Mouse (Mus musculus) forebrain, embryonic 14.5 days (tissue): ENCODE measurements around the gene Gsdma. TPM values are rescaled to one million over a fixed set of nuclear protein-coding genes. Genes with fewer than 3 reads are reported as not detected.
A peak's percentile ranks its signal among the peaks of the same experiment; 100 is the strongest.

Experiments
- ATAC-seq: fragments of 200-750 bp; cut with Nextera tagmentation; 2 replicates; pipeline ENCODE4 v1.8.0; 2017; ENCODE audit warnings: mild to moderate bottlenecking, moderate library complexity
- DNase-seq: peaks from one replicate; pipeline ENCODE4 v3.0.0-alpha.2; 2015; ENCODE audit warnings: low spot score
- H3K27ac ChIP-seq: fragments of 300-500 bp; sonication (generic); 2 replicates; pipeline ENCODE4 v1.5.1; 2014; ENCODE audit warnings: low read depth, mild to moderate bottlenecking, control low read depth, low read length, moderate library complexity
- H3K27me3 ChIP-seq: fragments of 300-500 bp; sonication (generic); replicated peaks from 2 replicates; pipeline ENCODE4 v1.6.1; 2014; ENCODE audit warnings: low read length, control low read depth, mixed read lengths; ENCODE audit not compliant: control insufficient read depth, insufficient read depth
- H3K36me3 ChIP-seq: fragments of 300-500 bp; sonication (generic); 2 replicates; pipeline ENCODE4 v1.6.1; 2014; ENCODE audit warnings: low read length, control low read depth; ENCODE audit not compliant: control insufficient read depth, insufficient read depth
- H3K4me1 ChIP-seq: fragments of 300-500 bp; sonication (generic); 2 replicates; pipeline ENCODE4 v1.6.1; 2014; ENCODE audit warnings: antibody characterized with exemption, low read length, control low read depth; ENCODE audit not compliant: control insufficient read depth, insufficient read depth
- H3K4me2 ChIP-seq: fragments of 300-500 bp; sonication (generic); 2 replicates; pipeline ENCODE4 v1.6.1; 2014; ENCODE audit warnings: mild to moderate bottlenecking, control low read depth, low read length
- H3K4me3 ChIP-seq: fragments of 300-500 bp; sonication (generic); 2 replicates; pipeline ENCODE4 v1.5.1; 2014; ENCODE audit warnings: low read depth, low read length, control low read depth
- H3K9ac ChIP-seq: fragments of 300-500 bp; sonication (generic); 2 replicates; pipeline ENCODE4 v1.6.1; 2014; ENCODE audit warnings: mild to moderate bottlenecking, low read length, control low read depth, moderate library complexity
- H3K9me3 ChIP-seq: fragments of 300-500 bp; sonication (generic); replicated peaks from 2 replicates; pipeline ENCODE4 v1.6.1; 2016; ENCODE audit warnings: low read length, control low read depth, mixed read lengths; ENCODE audit not compliant: control insufficient read depth
- WGBS: fragments of 180-500 bp; shearing (Covaris S2); extraction: QIAGEN DNeasy Blood & Tissue Kit; methylation state at CpG from one replicate; pipeline ENCODE4 v1.1.7; 2014; 5-methylcytosine and 5-hydroxymethylcytosine counted together
- polyA plus RNA-seq: library from polyadenylated mRNA; unstranded; fragments of >200 nt; fragmentation: Nextera tagmentation; extraction: Ambion mirVana; gene quantifications from 2 replicates; pipeline ENCODE4 v1.2.1, GENCODE M21; 2014

Gsdma gene
- polyA plus RNA-seq, 1 experiment from 2014 or later, result not detected

GRCm38 (mm10) chr11:98699911-98700310, 35.8 kb downstream of the Gsdma start:
- Histone ChIP-seq H3K4me1 (no peaks in the 10 kb centered on the region), H3K4me2 (no peak overlapping the region), H3K9me3 (no peaks in the 10 kb centered on the region), H3K36me3 (peaks cover 20% of the 10 kb centered on the region), H3K4me3 (no peak overlapping the region), H3K27ac (no peak overlapping the region), H3K9ac (no peak overlapping the region), H3K27me3 (no peaks in the 10 kb centered on the region)
- ATAC-seq (peak; percentile 67; the same call in 1 of the 2 replicates), DNase-seq (peak; percentile 74)
- WGBS, result 44% methylated on average over 4 of the region's 4 CpGs

DNA sequence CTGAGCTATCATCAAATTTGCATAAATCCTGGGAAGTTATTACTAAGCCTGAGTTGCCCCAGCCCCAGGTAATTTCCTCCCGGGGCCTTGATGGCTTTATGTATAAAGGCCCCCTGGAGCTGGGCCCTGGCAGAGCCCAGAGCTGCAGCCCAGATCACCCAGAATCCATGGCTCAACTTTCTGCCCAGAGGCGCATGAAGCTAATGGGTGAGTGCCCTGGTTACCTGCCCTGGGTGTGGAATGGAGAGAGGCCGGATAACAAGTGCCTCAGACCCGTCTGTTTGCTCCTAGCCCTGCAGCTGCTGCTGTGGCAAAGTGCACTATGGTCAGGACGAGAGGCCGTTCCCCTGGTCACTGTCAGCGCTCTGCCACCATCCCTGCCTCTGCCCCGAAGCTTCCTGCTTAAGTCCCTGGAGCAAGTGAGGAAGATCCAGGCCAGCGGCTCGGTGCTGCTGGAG, 37.1 kb downstream of the Gsdma start, which contains the start of gene Csf3:
TSS of gene Csf3 (plus strand) at position 51 of the 458 bp plus-strand sequence.
- Histone ChIP-seq H3K4me1 (no peaks in the 10 kb centered on the region), H3K36me3 (peaks cover 20% of the 10 kb centered on the region), H3K27ac (no peak within 1 kb of the TSS), H3K4me3 (no peak within 1 kb of the TSS), H3K27me3 (no peaks in the 10 kb centered on the region), H3K4me2 (no peak within 1 kb of the TSS), H3K9me3 (no peaks in the 10 kb centered on the region), H3K9ac (no peak within 1 kb of the TSS; the same call in 1 of the 2 replicates)
- WGBS, result 39% methylated on average over 10 of the region's 10 CpGs
- ATAC-seq, result no peak
- no peak for DNase-seq

DNA sequence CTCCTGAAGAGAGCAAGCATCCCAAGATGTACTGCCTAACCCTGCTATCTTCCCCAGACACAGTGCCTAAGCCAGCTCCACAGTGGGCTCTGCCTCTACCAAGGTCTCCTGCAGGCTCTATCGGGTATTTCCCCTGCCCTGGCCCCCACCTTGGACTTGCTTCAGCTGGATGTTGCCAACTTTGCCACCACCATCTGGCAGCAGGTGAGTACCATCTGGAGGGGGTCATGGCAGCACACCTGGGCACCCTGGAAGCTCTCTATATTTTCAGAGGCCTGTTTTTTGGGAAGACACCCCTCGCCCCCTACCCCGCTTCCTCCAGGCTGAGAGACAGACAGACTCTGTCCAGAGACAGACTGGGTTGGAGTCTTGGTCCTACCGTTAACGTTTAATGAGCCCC, 38.2 kb downstream of the Gsdma start:
- H3K4me2 ChIP-seq, result no peak overlapping the region
- DNase-seq (no peak), ATAC-seq (no peak)
- WGBS, result 71% methylated on average over 5 of the region's 5 CpGs
- no peaks in the 10 kb centered on the region for H3K27me3 ChIP-seq
- no peak overlapping the region for H3K9ac ChIP-seq
- no peak overlapping the region for H3K27ac ChIP-seq
- H3K9me3 ChIP-seq, result no peaks in the 10 kb centered on the region
- no peak overlapping the region for H3K4me3 ChIP-seq
- peaks cover 31% of the 10 kb centered on the region for H3K36me3 ChIP-seq
- H3K4me1 ChIP-seq, result no peaks in the 10 kb centered on the region

GRCm38 (mm10) chr11:98705021-98705420, 40.9 kb downstream of the Gsdma start:
- no peak for ATAC-seq
- Histone ChIP-seq H3K9ac (no peak overlapping the region), H3K27me3 (no peaks in the 10 kb centered on the region), H3K4me3 (no peak overlapping the region), H3K9me3 (no peaks in the 10 kb centered on the region), H3K27ac (no peak overlapping the region), H3K36me3 (peaks cover 58% of the 10 kb centered on the region), H3K4me1 (no peaks in the 10 kb centered on the region), H3K4me2 (no peak overlapping the region)
- DNase-seq, result no peak
- WGBS, result 89% methylated on average over 10 of the region's 10 CpGs

DNA sequence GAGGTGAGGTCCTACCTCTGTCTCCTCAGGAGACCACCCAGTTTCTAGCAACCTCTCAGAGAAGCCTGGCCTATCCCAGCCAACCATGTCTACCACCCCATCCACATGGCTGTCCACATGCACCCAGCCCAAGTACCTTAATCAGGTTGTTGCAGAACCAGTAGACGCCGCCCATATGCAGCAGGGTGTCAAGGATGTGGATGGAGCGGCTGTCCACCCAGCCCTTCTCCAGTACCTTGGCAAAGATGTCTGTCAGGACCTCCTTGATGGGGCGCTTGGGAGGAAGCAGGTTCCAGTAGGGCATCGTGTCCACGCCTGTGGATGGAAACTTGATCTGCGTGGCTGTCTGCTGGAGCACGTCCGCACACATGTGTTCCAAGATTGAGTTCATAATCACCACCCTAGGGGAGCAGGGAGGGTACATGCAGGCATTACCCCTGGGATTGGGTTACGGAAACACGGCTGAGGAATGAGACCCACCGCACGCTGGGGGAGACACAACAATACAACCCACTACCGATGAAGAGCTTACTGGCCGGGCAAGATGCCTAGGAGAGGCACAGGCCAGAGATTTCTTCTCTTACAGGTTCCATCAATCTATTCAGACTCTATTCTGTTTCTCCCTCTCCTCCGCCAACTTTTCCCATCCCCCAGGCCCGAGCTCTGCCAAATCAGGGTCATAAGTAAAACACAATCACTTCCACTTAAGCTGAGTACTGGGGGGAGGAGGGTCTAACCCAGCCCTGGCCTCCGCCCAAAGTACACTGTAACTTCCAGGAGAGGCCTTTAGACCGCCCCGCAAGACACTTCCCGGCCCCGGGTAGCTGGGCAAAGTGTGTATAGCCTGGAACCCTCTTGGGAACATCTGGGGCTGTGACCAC, 43.5 kb downstream of the Gsdma start:
- H3K4me2 ChIP-seq, result no peak overlapping the region
- peaks cover 79% of the 10 kb centered on the region for H3K36me3 ChIP-seq
- no peak overlapping the region for H3K4me3 ChIP-seq
- WGBS, result 84% methylated on average over 22 of the region's 22 CpGs
- no peaks in the 10 kb centered on the region for H3K9me3 ChIP-seq
- ATAC-seq, result no peak
- no peaks in the 10 kb centered on the region for H3K4me1 ChIP-seq
- DNase-seq, result no peak
- H3K9ac ChIP-seq, result no peak overlapping the region
- H3K27ac ChIP-seq, result no peak overlapping the region
- H3K27me3 ChIP-seq, result no peaks in the 10 kb centered on the region

- Histone ChIP-seq H3K36me3 (peaks cover 87% of the 10 kb centered on the region), H3K4me3 (no peak overlapping the region), H3K9me3 (no peaks in the 10 kb centered on the region), H3K27me3 (no peaks in the 10 kb centered on the region), H3K9ac (no peak overlapping the region), H3K27ac (no peak overlapping the region; the same call in 1 of the 2 replicates), H3K4me1 (no peaks in the 10 kb centered on the region), H3K4me2 (no peak overlapping the region)
- 94% methylated on average over 19 of the region's 19 CpGs for WGBS
- ATAC-seq (no peak), DNase-seq (no peak)
These were observed 44.3 kb downstream of the Gsdma start for GRCm38 (mm10) chr11:98708282-98708956.

GRCm38 (mm10) chr11:98709001-98709741, 45.0 kb downstream of the Gsdma start:
- H3K4me2 ChIP-seq, result no peak overlapping the region
- no peak overlapping the region for H3K27ac ChIP-seq
- no peaks in the 10 kb centered on the region for H3K9me3 ChIP-seq
- H3K4me1 ChIP-seq, result no peaks in the 10 kb centered on the region
- 91% methylated on average over 26 of the region's 26 CpGs for WGBS
- H3K36me3 ChIP-seq, result peaks cover 94% of the 10 kb centered on the region
- H3K4me3 ChIP-seq, result no peak overlapping the region
- H3K9ac ChIP-seq, result no peak overlapping the region
- no peaks in the 10 kb centered on the region for H3K27me3 ChIP-seq
- DNase-seq, result no peak
- ATAC-seq, result no peak

DNA sequence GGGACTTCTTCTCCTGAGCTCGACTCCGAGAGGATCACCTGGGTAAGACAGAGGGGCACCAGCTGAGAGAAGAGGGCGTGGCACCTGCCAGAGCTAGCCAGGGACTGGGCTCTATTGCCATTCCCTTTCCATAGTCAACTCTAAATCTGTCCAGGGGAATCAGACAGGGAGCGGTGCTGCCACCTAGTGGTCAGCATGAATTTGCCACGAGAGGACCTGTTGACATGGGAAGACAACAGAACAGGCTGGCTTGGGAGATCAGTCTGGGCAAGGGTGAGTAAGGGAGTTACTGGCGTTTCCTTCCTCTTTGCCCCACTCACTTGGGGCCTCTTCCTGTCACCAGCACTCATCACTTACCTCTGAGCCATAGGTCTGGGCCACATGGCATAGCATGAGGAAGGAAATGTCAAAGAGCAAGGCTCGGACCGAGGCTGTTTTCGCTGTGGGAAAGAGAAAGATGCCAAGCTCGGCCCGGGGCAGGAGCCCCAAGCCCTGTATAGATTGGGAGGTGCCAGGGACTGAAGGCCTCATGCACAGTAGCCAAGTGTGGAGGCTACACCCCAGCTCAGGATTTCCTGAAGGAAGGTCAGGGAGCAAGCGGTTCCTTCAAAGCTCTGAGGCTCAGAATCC, 46.4 kb downstream of the Gsdma start:
- ATAC-seq, result peak; percentile 55
- no peaks in the 10 kb centered on the region for H3K4me1 ChIP-seq
- no peak overlapping the region for H3K4me2 ChIP-seq
- WGBS, result 55% methylated on average over 12 of the region's 12 CpGs
- no peaks in the 10 kb centered on the region for H3K9me3 ChIP-seq
- peaks cover 95% of the 10 kb centered on the region for H3K36me3 ChIP-seq
- no peaks in the 10 kb centered on the region for H3K27me3 ChIP-seq
- no peak overlapping the region for H3K4me3 ChIP-seq
- peak; percentile 83 for DNase-seq
- H3K27ac ChIP-seq, result no peak overlapping the region
- no peak overlapping the region for H3K9ac ChIP-seq
